Mouse (Mus musculus): Measurements from ENCODE around the gene Hebp2.

- no peak for TF ChIP-seq GATA1 (IDR thresholded peaks at IDR 0.05; ENCODE audit: low read length)
- TF ChIP-seq TAL1 (IDR thresholded peaks at IDR 0.05; ENCODE audit: low read length), result no peak
Measured at GRCm38 (mm10) chr10:18572581-18572980, 26.7 kb upstream of the Hebp2 start.
